Mouse (Mus musculus): ENCODE results near the gene Fadd.

Fadd gene

DNA sequence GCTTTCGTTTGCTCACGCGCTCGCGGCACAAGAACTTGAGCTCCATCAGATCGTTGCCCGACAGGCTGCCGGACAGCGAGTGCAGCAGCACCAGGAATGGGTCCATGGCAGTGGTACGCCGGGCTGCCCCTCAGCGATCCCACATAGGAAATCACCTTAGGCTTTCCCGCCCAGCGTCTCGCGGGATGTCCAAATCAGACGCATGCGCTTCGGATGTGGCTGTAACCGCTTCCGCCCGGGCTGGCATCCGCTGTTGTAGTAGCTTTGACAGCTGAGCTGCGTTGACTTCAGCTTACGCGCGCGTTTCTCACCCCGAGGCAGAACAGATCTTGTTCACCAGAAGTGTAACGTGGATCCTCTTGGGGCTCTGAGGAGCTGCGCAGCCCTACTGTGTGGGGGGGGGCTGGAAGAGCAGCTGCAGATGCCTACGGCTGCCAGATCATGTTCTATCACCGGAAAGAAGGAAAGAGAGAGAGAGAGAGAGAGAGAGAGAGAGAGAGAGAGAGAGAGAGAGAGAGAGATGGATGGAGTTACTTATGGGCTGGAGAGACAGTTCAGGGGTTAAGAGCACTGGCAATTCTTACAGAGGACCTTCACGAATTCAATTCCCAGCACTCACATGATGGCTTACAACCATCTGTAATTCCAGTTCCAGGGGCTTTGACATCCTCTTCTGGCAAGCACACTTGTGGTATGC lies at the start of gene Fadd:
Fadd (minus strand) TSS at position 180 of the 697 bp plus-strand sequence.
- peak; percentile 84 for DNase-seq (ENCODE audit: low read depth, low spot score)

DNA sequence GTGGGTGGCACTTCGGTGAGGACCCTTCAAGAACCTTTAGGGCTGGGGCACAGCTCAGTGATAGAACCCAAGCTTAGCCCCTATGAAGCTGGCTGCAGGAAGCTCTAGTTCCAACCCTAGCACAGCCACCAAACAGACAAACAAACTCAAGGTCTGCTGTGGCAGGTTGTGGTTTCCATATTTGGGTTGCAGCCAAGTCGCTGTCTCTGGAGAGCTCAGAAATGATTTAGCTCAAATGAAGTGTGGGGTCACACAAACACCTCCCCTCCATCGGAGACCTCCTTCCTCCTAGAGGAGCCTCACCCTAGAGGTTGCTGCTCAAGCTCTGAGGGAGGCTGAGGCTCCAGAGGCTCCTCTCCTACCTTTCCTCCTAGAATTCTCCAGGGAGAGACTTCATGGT lies 48.4 kb upstream of the Fadd start:
- DNase-seq (ENCODE audit: low read depth, low spot score), result no peak

GRCm38 (mm10) chr7:144628334-144628915 lies 46.2 kb upstream of the Fadd start:
- DNase-seq (ENCODE audit: low read depth, low spot score), result peak; percentile 72

GRCm38 (mm10) chr7:144627606-144628333 lies 45.5 kb upstream of the Fadd start:
- no peak for DNase-seq (ENCODE audit: low read depth, low spot score)

GRCm38 (mm10) chr7:144626042-144626441 lies 43.8 kb upstream of the Fadd start:
- no peak for DNase-seq (ENCODE audit: low read depth, low spot score)

DNA sequence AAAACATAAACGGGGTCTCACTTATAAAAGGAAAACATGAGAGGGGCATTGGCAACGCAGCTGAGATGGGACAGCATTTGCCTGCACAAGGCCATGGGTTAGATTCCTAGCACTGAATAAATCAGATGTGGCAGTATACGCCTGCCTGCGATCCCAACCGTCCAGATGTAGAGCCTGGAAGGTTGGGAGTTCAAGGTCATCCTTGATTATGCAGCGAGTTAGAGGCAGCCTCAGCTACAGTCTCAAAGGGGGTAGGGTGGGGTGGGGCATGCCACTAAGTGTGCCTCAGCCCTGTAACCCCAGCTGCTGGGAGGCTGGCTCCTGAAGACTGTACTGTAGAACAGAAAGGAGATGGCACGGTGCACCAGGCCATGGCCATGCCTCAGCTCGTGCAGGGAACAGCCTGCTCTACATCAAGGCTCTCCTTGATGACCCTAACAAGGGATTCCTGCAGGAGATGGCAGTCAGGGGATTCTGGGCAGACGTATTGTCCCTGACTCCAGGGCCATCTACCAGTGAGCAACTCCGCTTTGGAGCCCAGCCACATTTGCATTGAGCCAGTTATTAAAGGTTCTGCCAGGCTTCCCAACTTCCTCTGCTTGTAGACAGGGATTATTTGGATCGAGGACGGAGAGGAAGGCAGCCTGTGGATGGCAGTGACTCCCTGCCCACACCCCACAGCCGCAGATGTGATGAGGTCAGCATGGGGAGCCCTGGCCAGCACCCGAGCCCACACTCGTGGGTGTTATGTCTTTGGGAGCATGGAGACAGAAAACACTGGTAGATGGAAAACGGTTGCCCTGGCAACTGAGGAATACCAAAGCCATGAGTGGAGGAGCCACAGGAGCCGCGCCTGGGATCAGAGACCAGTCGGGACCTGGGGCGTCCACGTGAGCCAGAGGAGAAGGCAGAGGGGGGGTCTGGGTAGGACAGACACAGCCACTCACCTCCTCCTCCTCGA lies 38.7 kb upstream of the Fadd start:
- no peak for DNase-seq (ENCODE audit: low read depth, low spot score)

DNA sequence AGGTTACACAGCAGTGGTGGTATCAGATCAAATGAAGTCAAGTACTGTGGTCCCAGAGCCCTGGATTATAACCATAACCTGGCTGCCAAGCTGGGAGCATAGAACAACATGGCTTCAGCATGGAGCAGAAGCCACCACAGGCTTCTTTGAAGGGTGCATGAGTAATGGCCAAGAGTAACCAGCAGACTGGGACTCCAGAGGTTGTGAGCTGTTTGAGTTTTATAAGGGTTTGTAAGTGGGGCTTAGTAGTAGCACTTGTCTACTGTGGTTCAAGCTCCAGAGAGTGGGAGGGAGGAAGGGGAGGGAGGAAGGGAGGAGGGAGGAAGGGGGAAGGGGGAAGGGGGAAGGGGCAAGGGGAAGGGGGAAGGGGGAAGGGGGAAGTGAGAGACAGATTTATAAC lies 38.1 kb upstream of the Fadd start:
- no peak for DNase-seq (ENCODE audit: low read depth, low spot score)

DNA sequence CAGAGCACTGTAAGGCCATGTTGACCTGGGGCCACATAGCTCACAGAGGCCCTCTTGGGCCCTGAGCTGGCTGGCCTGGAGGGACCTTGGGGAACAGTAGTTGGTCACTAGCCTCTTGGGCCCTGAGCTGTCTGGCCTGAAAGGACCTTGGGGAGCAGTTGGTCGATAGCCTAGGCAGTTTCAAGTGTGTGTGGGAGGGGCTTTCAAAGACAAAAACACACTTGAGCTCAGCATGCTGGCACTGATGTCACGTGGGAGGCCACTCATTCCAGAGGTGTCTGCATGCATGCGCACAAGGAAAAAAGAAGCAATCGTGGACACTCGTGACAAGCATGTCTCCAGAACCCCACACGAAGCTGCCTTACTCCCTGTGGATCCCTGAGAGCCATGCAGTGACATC lies 33.1 kb upstream of the Fadd start:
- DNase-seq (ENCODE audit: low read depth, low spot score), result no peak

DNA sequence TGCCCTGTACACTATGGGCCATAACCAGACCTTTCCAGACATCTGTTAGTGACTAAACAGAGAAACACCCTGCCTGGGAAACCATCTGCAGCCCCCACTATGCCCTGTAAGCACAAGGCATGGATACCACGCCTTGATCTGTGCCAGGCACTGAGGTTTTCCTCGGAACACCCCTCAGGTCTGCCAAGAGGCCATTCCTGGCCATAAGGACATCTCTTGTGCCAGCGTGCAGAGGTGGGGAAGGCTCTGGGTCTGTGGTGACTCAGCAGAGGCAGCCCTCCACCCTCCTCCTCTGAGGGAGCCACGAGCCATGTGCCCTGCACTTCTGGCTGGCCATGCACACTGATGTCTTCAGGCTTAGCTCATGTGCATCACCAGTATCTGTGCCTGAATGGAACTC lies 30.6 kb upstream of the Fadd start:
- DNase-seq (ENCODE audit: low read depth, low spot score), result no peak

- DNase-seq (ENCODE audit: low read depth, low spot score), result no peak
These were observed 30.1 kb upstream of the Fadd start for GRCm38 (mm10) chr7:144612351-144612750.

- DNase-seq (ENCODE audit: low read depth, low spot score), result no peak
These were observed 29.3 kb upstream of the Fadd start for GRCm38 (mm10) chr7:144611595-144611994.

DNA sequence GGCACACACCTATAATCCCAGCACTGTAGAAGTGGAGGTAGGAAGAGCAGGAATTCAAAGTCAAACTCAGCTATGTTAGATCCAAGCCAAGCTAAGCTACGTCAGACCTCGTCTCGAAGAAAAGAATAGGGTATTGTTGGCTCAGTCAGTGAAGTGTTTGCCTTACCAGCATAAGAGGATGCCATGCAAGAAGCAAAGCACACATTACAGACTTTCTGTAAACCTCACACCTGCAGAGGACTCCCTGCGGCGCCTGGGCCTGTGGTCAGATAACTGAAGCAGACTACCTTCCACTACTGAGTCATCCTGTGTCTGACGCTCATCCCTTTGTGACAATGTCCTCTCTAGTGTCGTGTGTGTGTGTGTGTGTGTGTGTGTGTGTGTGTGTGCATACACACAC lies 27.3 kb upstream of the Fadd start:
- no peak for DNase-seq (ENCODE audit: low read depth, low spot score)

- DNase-seq (ENCODE audit: low read depth, low spot score), result no peak
These were observed 25.6 kb upstream of the Fadd start for GRCm38 (mm10) chr7:144607862-144608261.

DNA sequence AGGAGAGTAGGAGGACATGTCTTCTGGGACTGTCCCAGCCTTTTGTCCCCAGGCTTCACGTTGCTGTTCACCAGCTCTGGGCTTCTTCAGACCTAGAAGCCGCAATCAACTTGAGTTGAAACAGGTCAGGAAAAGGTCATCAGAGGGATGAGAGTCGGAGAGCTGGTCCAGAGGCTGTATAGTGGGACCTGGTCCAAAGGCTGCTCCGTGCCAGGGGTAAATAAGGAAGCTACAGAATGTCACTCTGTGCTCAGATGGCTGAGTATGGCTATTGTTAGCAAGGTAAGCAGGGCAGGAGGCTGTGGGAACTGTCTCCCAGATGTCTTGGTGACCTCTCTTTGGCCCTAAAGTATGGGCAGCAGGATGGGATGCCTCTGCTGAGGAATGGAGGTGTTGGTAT lies 22.5 kb upstream of the Fadd start:
- no peak for DNase-seq (ENCODE audit: low read depth, low spot score)

DNA sequence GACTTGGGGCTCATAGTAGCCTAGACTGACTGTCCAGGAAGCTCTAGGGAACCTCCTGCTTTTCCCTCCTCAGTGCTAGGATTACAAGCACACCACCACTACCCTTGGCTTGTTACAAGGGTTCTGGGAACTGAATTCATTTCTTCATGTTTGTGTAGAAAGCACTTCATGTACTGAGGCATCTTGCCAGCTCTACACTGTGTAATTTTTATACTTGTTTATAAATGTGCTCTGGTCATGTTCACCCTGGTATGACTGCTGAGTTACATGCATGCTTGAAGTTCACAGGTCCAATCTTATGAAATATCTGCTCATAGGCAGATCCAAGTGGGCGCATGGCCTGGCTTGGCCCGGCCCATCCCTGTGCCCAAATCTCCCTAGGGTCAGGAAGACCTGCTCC lies 22.0 kb upstream of the Fadd start:
- DNase-seq (ENCODE audit: low read depth, low spot score), result no peak

DNA sequence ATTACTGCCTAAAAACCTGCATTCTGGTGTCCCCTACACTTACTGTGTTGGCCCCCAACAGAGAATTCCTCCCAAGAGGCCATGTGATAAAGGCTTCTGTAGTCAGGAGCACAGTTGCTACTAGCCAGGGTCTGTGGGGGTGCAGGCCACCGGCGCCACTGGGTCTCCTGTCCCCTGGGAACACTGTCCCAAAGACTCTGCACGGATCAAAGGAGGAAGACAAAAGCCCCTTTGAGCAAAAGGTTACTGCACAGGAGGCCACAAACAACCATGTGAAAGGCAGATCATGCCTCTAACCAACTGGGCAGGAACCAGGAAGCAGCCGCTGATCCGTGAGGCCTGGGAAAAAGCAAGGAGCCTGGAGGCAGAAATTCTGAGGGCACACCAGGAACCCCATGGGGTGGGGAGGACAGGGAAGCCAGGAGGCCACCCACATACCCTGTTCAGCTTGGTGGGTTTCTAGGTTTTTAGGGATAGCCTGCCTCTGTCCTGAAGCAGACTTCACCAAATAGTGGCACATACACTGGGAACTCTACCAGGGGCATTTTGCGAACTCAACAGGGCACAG lies 18.2 kb upstream of the Fadd start:
- DNase-seq (ENCODE audit: low read depth, low spot score), result no peak

- no peak for DNase-seq (ENCODE audit: low read depth, low spot score)
These were observed 7.2 kb upstream of the Fadd start for GRCm38 (mm10) chr7:144589508-144589907.

GRCm38 (mm10) chr7:144587291-144587690 lies 5.0 kb upstream of the Fadd start:
- DNase-seq (ENCODE audit: low read depth, low spot score), result no peak

GRCm38 (mm10) chr7:144585648-144586047 lies 3.4 kb upstream of the Fadd start:
- DNase-seq (ENCODE audit: low read depth, low spot score), result no peak

DNA sequence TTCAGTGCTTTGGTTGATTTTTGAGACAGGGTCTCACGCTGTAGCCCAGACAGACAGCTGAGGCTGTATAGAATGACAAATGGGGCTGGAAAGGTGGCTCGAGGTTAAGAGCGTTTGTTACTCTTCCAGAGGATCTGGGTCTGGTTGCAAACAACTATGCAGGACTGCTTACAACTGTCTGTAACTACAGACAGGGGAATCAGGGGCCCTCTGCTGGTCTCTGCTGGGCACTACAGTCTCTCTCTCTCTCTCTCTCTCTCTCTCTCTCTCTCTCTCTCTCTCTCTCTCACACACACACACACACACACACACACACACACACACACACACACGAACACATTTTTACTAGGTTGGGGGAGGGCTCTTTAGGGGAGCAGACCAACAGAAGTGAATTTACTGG lies 1.4 kb upstream of the Fadd start:
- DNase-seq (ENCODE audit: low read depth, low spot score), result no peak

DNA sequence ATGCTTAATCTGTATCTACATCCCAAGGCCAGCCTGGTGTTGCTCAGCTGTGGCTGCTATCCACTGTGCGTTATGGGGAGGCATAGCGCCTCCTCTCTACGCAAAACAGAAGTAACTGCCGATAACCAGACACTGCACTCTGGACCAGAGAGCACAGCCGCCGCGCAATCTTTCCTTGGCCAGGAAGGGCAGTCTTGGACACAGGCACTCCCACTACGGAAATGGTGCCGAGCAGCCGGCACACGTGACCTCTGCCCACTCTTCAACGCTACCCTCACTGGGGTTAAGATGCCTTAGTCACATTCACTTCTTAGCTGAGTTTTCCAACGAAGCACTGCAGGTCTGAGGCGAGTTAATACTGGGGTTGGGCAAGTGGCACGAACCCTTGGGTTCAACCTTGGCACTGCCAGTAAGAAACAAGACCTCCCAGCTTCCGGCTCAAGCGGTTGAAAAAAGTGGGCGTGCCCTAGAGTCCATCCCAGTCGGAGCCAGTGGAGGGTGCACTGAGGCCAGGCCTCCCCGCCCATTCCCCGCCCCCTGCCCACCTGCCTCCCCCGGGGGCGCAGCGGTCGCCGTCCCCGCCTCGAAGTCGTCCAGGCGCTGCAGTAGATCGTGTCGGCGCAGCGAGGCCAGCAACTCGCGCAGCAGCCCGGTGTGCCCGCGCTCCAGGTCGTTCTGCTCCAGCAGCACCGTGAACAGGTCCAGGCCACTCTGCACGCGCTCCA lies 542 bp downstream of the Fadd start:
- no peak for DNase-seq (ENCODE audit: low read depth, low spot score)
